Mouse (Mus musculus) fibroblast of lung, adult 2 months (primary cell): ENCODE results near the gene Zmynd11.
A peak's percentile ranks its signal among the peaks of the same experiment; 100 is the strongest.

Source experiments
- DNase-seq: peaks from one replicate; pipeline ENCODE4 v3.0.0-alpha.2; 2011; ENCODE audit warnings: low read depth

Zmynd11 gene

GRCm38 (mm10) chr13:9713462-9714134, 51.5 kb downstream of the Zmynd11 start:
- no peak for DNase-seq

- no peak for DNase-seq
Measured at GRCm38 (mm10) chr13:9712971-9713370, 52.2 kb downstream of the Zmynd11 start.

- DNase-seq, result no peak
Measured at GRCm38 (mm10) chr13:9712409-9712808, 52.7 kb downstream of the Zmynd11 start.

GRCm38 (mm10) chr13:9708433-9709240, 56.5 kb downstream of the Zmynd11 start:
- DNase-seq, result peak; percentile 32

- no peak for DNase-seq
Measured at GRCm38 (mm10) chr13:9706720-9707119, 58.4 kb downstream of the Zmynd11 start.

- no peak for DNase-seq
Measured at GRCm38 (mm10) chr13:9702615-9703235, 62.4 kb downstream of the Zmynd11 start.

GRCm38 (mm10) chr13:9697340-9697739, 67.8 kb downstream of the Zmynd11 start:
- DNase-seq, result no peak

GRCm38 (mm10) chr13:9695809-9696208, 69.3 kb downstream of the Zmynd11 start:
- no peak for DNase-seq

- no peak for DNase-seq
Measured at GRCm38 (mm10) chr13:9695403-9695802, 69.7 kb downstream of the Zmynd11 start.

GRCm38 (mm10) chr13:9694651-9695050, 70.5 kb downstream of the Zmynd11 start:
- DNase-seq, result no peak

GRCm38 (mm10) chr13:9692876-9693275, 72.3 kb downstream of the Zmynd11 start:
- no peak for DNase-seq

- DNase-seq, result no peak
Measured at GRCm38 (mm10) chr13:9689366-9689765, 75.8 kb downstream of the Zmynd11 start.

GRCm38 (mm10) chr13:9686765-9687164, 78.4 kb downstream of the Zmynd11 start:
- no peak for DNase-seq

GRCm38 (mm10) chr13:9686261-9686660, 78.9 kb downstream of the Zmynd11 start:
- DNase-seq, result no peak

GRCm38 (mm10) chr13:9684153-9684923, 80.8 kb downstream of the Zmynd11 start:
- DNase-seq, result no peak

GRCm38 (mm10) chr13:9683280-9683679, 81.8 kb downstream of the Zmynd11 start:
- DNase-seq, result no peak

- DNase-seq, result no peak
Measured at GRCm38 (mm10) chr13:9681492-9681891, 83.6 kb downstream of the Zmynd11 start.

- DNase-seq, result no peak
Measured at GRCm38 (mm10) chr13:9674126-9674525, 91.0 kb downstream of the Zmynd11 start.

GRCm38 (mm10) chr13:9669246-9669645, 95.9 kb downstream of the Zmynd11 start:
- DNase-seq, result no peak

- no peak for DNase-seq
Measured at GRCm38 (mm10) chr13:9667954-9668496, 97.1 kb downstream of the Zmynd11 start.

- no peak for DNase-seq
Measured at GRCm38 (mm10) chr13:9663593-9663992, 101.5 kb downstream of the Zmynd11 start.

GRCm38 (mm10) chr13:9660711-9661110, 104.4 kb downstream of the Zmynd11 start:
- DNase-seq, result no peak
